Mouse (Mus musculus) CD4-positive naive resting alpha-beta T cell, adult 76 days (primary cell): ENCODE measurements around the gene Actl10. TPM values are rescaled to one million over a fixed set of nuclear protein-coding genes. Genes with fewer than 3 reads are reported as not detected.

Experiments used
- total RNA-seq: library from RNA; stranded (reverse); gene quantifications from one replicate; pipeline ENCODE4 v1.2.4, GENCODE M21; 2023

Actl10 gene
- total RNA-seq = 1.8 TPM

GRCm38 (mm10) chr2:154551476-154551875 is at the start of gene Actl10:
Gene Actl10 (plus strand): TSS chr2:154551776.

GRCm38 (mm10) chr2:154546711-154547110 is 4.9 kb upstream of the Actl10 start, which contains the start of gene 1700003F12Rik:
Gene 1700003F12Rik (plus strand): TSS chr2:154547085.

DNA sequence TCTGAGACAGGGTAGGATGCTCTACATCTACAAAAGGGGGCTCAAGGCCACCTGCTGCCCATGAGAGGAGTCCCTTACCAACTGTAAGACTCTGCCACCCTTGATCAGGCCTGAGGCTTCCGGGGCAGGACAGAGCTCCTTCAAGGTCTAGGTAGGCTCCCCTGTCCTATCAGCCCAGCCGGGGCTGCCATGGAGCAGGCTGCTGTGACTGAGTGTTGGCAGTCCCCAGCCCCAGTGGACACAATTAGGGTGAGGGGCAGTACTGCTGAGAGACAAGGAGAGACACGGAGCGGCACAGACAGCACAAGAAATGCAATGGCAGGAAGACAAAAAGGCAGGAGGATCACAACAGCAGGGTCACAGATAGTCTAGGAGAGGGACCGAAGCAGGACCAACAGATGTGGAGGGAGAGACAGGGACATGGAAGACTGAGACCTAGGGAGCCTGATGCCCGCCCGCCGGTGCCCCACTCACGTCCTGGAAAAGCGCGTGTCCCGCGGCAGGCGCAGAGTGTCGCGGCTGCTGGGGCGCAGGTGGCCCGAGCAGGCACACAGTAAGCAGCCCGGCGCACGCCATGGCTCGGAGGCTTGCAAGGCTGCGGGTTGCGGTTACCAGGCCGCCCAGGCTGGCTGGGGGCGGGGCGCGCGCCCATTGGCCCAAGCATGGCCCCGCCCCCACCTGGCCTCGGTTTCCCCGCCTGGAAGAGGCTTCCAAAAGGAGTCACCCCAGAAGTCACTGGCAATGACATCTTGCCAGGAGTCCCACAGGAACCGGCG is 6.9 kb downstream of the Actl10 start, which contains the start of gene Necab3:
Gene Necab3, minus strand, starts transcription at position 627 of the 776 bp plus-strand sequence.

DNA sequence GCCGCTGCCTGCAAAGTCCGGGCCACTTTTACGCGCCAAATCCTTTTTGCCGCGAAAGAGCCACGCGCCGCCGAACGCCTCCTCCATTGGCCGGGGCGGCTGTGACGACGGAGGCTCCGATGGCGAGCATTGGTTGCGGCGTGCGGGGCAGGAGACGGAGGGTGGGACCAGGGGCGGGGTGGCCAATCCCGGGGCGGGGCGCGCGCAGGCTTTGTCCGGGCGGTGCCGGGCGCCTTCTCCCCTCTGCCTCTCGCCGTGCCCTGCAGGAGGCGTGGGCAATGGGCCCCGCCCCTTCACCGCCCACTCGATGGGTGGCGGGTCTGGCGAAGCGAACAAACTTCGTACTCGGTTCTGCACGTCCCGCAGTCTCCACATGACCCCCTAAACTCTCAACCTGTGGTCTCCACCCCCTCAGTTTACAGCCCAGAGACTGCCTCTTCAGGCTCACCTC is 18.3 kb downstream of the Actl10 start, which contains the start of gene E2f1:
Gene E2f1, minus strand, starts transcription at position 57 of the 451 bp plus-strand sequence.

Other genes starting within 250 kb of the Actl10 start
- not detected for gene Bpifb9b, start 244.5 kb upstream of the Actl10 start, total RNA-seq
- gene Cdk5rap1, start 178.8 kb upstream of the Actl10 start, total RNA-seq = 19.3 TPM
- not detected for gene Snta1, start 143.7 kb upstream of the Actl10 start, total RNA-seq
- gene Cbfa2t2, start 115.3 kb upstream of the Actl10 start, total RNA-seq = 37.5 TPM
- 1.8 TPM for gene 1700003F12Rik, start 4.7 kb upstream of the Actl10 start, total RNA-seq
- gene Necab3, start 7.1 kb downstream of the Actl10 start, total RNA-seq = 2.8 TPM
- gene E2f1, start 18.1 kb downstream of the Actl10 start, total RNA-seq = 1.9 TPM
- 5.6 TPM for gene Pxmp4, start 51.9 kb downstream of the Actl10 start, total RNA-seq
- 6.3 TPM for gene Zfp341, start 61.5 kb downstream of the Actl10 start, total RNA-seq
- not detected for gene 4930519P11Rik, start 61.7 kb downstream of the Actl10 start, total RNA-seq
- gene Chmp4b, start 99.9 kb downstream of the Actl10 start, total RNA-seq = 193 TPM
- not detected for gene Gm14214, start 218.3 kb downstream of the Actl10 start, total RNA-seq
- gene Raly, start 239.3 kb downstream of the Actl10 start, total RNA-seq = 255 TPM
- gene a, start 239.6 kb downstream of the Actl10 start, total RNA-seq = not detected